11 mouse cellular contexts compared by ENCODE assay signal in genomic region chr13:43191290-43191689, GRCm38 (mm10). TPM values are rescaled to one million over a fixed set of nuclear protein-coding genes. Genes with fewer than 3 reads are reported as not detected.
A peak's percentile ranks its signal among the peaks of the same experiment; 100 is the strongest.
DNase-seq lines count a peak whose midpoint lies in the region; ATAC-seq and TF ChIP-seq lines count a peak whose summit lies in the region.
"Had no signal": no experiment of that assay in that cellular context is flagged by ENCODE, and none has a peak within 500 bp of the region (broad histone marks: within the 10 kb centered on the region; RNA-seq: fewer than 3 reads in every experiment).

No protein-coding gene starts in this region.

- H3K9me3 ChIP-seq in hindbrain, embryonic 14.5 days (ENCODE audit: control insufficient read depth, low read length), result 0 out of 2 replicates have a peak, but pooled peaks cover 5% of the 10 kb centered on the region
- no peaks in the 10 kb centered on the region for H3K9me3 ChIP-seq in hindbrain, postnatal 0 days (ENCODE audit: low read length)
- no peaks in the 10 kb centered on the region; the same call in 1 of the 2 replicates for H3K9me3 ChIP-seq in midbrain, embryonic 12.5 days
- no peaks in the 10 kb centered on the region for H3K9me3 ChIP-seq in midbrain, embryonic 16.5 days (replicated peaks; ENCODE audit: control insufficient read depth, low read length, poor library complexity, severe bottlenecking)
- no peaks in the 10 kb centered on the region for H3K9me3 ChIP-seq in intestine, embryonic 16.5 days (ENCODE audit: control insufficient read depth, low read length)

- ATAC-seq in hindbrain, embryonic 14.5 days (ENCODE audit: low FRiP score), result no peak
- ATAC-seq in hindbrain, postnatal 0 days, result no peak
- no peak for ATAC-seq in midbrain, embryonic 12.5 days (ENCODE audit: low FRiP score, low read depth)
- no peak for ATAC-seq in midbrain, embryonic 16.5 days
- ATAC-seq in intestine, embryonic 16.5 days, result no peak

- H3K4me2 ChIP-seq in hindbrain, embryonic 14.5 days (replicated peaks), result peak overlapping the region; percentile 25; the same call in 1 of the 2 replicates
- H3K4me2 ChIP-seq in hindbrain, postnatal 0 days (ENCODE audit: low read depth, low read length), result no peak overlapping the region
- H3K4me2 ChIP-seq in midbrain, embryonic 12.5 days (replicated peaks), result peak overlapping the region; percentile 37; the same call in 1 of the 2 replicates
- H3K4me2 ChIP-seq in midbrain, embryonic 16.5 days (ENCODE audit: low read length), result no peak overlapping the region
- peak overlapping the region; percentile 24; the same call in 1 of the 2 replicates for H3K4me2 ChIP-seq in intestine, embryonic 16.5 days (ENCODE audit: low read depth, low read length)
- H3K4me2 ChIP-seq in myocyte (ENCODE audit: low read depth), result peak overlapping the region; percentile 52

- no peak overlapping the region for H3K27ac ChIP-seq in hindbrain, embryonic 14.5 days
- no peak overlapping the region for H3K27ac ChIP-seq in hindbrain, postnatal 0 days
- no peak overlapping the region for H3K27ac ChIP-seq in midbrain, embryonic 12.5 days (replicated peaks)
- no peak overlapping the region for H3K27ac ChIP-seq in midbrain, embryonic 16.5 days (ENCODE audit: low read length)
- no peak overlapping the region for H3K27ac ChIP-seq in intestine, embryonic 16.5 days (ENCODE audit: low read length)

- no peaks in the 10 kb centered on the region for H3K36me3 ChIP-seq in hindbrain, embryonic 14.5 days (replicated peaks; ENCODE audit: control insufficient read depth, insufficient read depth)
- no peaks in the 10 kb centered on the region for H3K36me3 ChIP-seq in hindbrain, postnatal 0 days (ENCODE audit: insufficient read depth, low read length)
- no peaks in the 10 kb centered on the region for H3K36me3 ChIP-seq in midbrain, embryonic 12.5 days
- H3K36me3 ChIP-seq in midbrain, embryonic 16.5 days (ENCODE audit: control insufficient read depth, insufficient read depth, low read length), result no peaks in the 10 kb centered on the region
- no peaks in the 10 kb centered on the region for H3K36me3 ChIP-seq in intestine, embryonic 16.5 days (ENCODE audit: control insufficient read depth, insufficient read depth, low read length)
- no peaks in the 10 kb centered on the region for H3K36me3 ChIP-seq in myocyte (ENCODE audit: control insufficient read depth, insufficient read depth)

- no peak overlapping the region for H3ac ChIP-seq in myocyte (ENCODE audit: control insufficient read depth, insufficient read length)

- no peaks in the 10 kb centered on the region for H3K4me1 ChIP-seq in hindbrain, embryonic 14.5 days (replicated peaks; ENCODE audit: control insufficient read depth, insufficient read depth, low read length)
- no peaks in the 10 kb centered on the region for H3K4me1 ChIP-seq in hindbrain, postnatal 0 days (ENCODE audit: insufficient read depth, low read length)
- peaks cover 6% of the 10 kb centered on the region for H3K4me1 ChIP-seq in midbrain, embryonic 12.5 days
- no peaks in the 10 kb centered on the region for H3K4me1 ChIP-seq in midbrain, embryonic 16.5 days (ENCODE audit: control insufficient read depth, insufficient read depth, low read length)
- H3K4me1 ChIP-seq in intestine, embryonic 16.5 days (ENCODE audit: control insufficient read depth, insufficient read depth, low read length), result peaks cover 3% of the 10 kb centered on the region; the same call in 1 of the 2 replicates

- H3K4me3 ChIP-seq in hindbrain, embryonic 14.5 days (replicated peaks; ENCODE audit: low read length), result no peak overlapping the region
- H3K4me3 ChIP-seq in hindbrain, postnatal 0 days (ENCODE audit: low read length), result no peak overlapping the region
- H3K4me3 ChIP-seq in midbrain, embryonic 12.5 days, result no peak overlapping the region
- H3K4me3 ChIP-seq in midbrain, embryonic 16.5 days (ENCODE audit: low read depth, low read length), result no peak overlapping the region
- H3K4me3 ChIP-seq in intestine, embryonic 16.5 days (ENCODE audit: low read length), result no peak overlapping the region
- no peak overlapping the region for H3K4me3 ChIP-seq in myocyte

- no peaks in the 10 kb centered on the region for H3K27me3 ChIP-seq in hindbrain, embryonic 14.5 days (ENCODE audit: control insufficient read depth, insufficient read depth, low read length)
- H3K27me3 ChIP-seq in hindbrain, postnatal 0 days (ENCODE audit: insufficient read depth, low read length), result no peaks in the 10 kb centered on the region
- H3K27me3 ChIP-seq in midbrain, embryonic 12.5 days, result 0 out of 2 replicates have a peak, but pooled peaks cover 7% of the 10 kb centered on the region
- H3K27me3 ChIP-seq in midbrain, embryonic 16.5 days (ENCODE audit: control insufficient read depth, insufficient read depth, low read depth, low read length), result no peaks in the 10 kb centered on the region
- H3K27me3 ChIP-seq in intestine, embryonic 16.5 days (replicated peaks; ENCODE audit: control insufficient read depth, insufficient read depth, low read length), result no peaks in the 10 kb centered on the region
- no peaks in the 10 kb centered on the region for H3K27me3 ChIP-seq in myocyte (ENCODE audit: control insufficient read depth, insufficient read depth, insufficient read length)

- no peak for TF ChIP-seq POLR2A in myocyte (IDR thresholded peaks at IDR 0.05; ENCODE audit: insufficient read length, low read depth)

- WGBS in hindbrain, embryonic 14.5 days, result 18% methylated on average over 2 of the region's 2 CpGs
- 33% methylated on average over 1 of the region's 2 CpGs for WGBS in hindbrain, postnatal 0 days
- WGBS in midbrain, embryonic 12.5 days, result 35% methylated on average over 2 of the region's 2 CpGs
- 53% methylated on average over 1 of the region's 2 CpGs for WGBS in midbrain, embryonic 16.5 days
- 17% methylated on average over 1 of the region's 2 CpGs for WGBS in intestine, embryonic 16.5 days

- TF ChIP-seq CTCF in hindbrain, postnatal 0 days (IDR thresholded peaks at IDR 0.05; ENCODE audit: low read depth), result no peak

- H3K9ac ChIP-seq in hindbrain, embryonic 14.5 days, result no peak overlapping the region
- H3K9ac ChIP-seq in hindbrain, postnatal 0 days (replicated peaks; ENCODE audit: low read length), result no peak overlapping the region
- H3K9ac ChIP-seq in midbrain, embryonic 12.5 days (replicated peaks), result no peak overlapping the region
- H3K9ac ChIP-seq in midbrain, embryonic 16.5 days (ENCODE audit: low read depth, low read length), result no peak overlapping the region
- H3K9ac ChIP-seq in intestine, embryonic 16.5 days (ENCODE audit: low read depth, low read length), result no peak overlapping the region

- no peak for DNase-seq in hindbrain, embryonic 14.5 days (ENCODE audit: low spot score)
- no peak for DNase-seq in hindbrain, postnatal 0 days (ENCODE audit: low spot score)
- DNase-seq in embryo, embryonic 10 days (ENCODE audit: low spot score), result no peak
- DNase-seq: cerebellum, postnatal 25 days; gastrocnemius, postnatal 25 days; kidney, postnatal 10 days; thymus, postnatal 25 days had no signal

- H3K79me2 ChIP-seq in myocyte (ENCODE audit: control insufficient read depth, insufficient read depth), result no peaks in the 10 kb centered on the region

TF ChIP-seq in myocyte, 11 proteins besides CTCF, POLR2A, EP300 and RAD21:
- TF ChIP-seq E2F4 (IDR thresholded peaks at IDR 0.05; ENCODE audit: insufficient read depth) (no peak), MAX (IDR thresholded peaks at IDR 0.05; ENCODE audit: low read depth) (no peak), MYOG (IDR thresholded peaks at IDR 0.05; ENCODE audit: control insufficient read depth in 1 of 3, insufficient read depth in 1 of 3, insufficient read length in 2 of 3, low read depth in 2 of 3) (no peak)

RNA-seq across cellular contexts. Expression of gene Tbc1d7, which starts 20.0 kb away (rescaled TPM):
- 82.5 and 91.4 TPM in 2 replicates for polyA plus RNA-seq in hindbrain, embryonic 14.5 days (2014; fragmentation: Nextera tagmentation; extraction: Ambion mirVana)
- total RNA-seq in hindbrain, postnatal 0 days (2014; rRNA removed), result 39.9 and 42.7 TPM in 2 replicates
- polyA plus RNA-seq in hindbrain, postnatal 0 days (2015; fragmentation: Nextera tagmentation; extraction: Ambion mirVana), result 86.6 and 87.9 TPM in 2 replicates
- polyA plus RNA-seq in midbrain, embryonic 12.5 days (2016; fragmentation: Nextera tagmentation; extraction: Ambion mirVana), result 76.7 and 80.2 TPM in 2 replicates
- 84.0 and 91.8 TPM in 2 replicates for polyA plus RNA-seq in midbrain, embryonic 16.5 days (2015; fragmentation: Nextera tagmentation; extraction: Ambion mirVana)
- 28.0 and 33.9 TPM in 2 replicates for polyA plus RNA-seq in intestine, embryonic 16.5 days (2015; fragmentation: Nextera tagmentation; extraction: Ambion mirVana)
- 31.4 TPM for polyA plus RNA-seq in myocyte (2012; fragmentation: generic; extraction: Trizol)

Comparison
In these comparisons a context has a peak if more than half of its experiments do, and no peak if none do; other contexts are left out.
1. H3K4me2 ChIP-seq: peak in hindbrain, embryonic 14.5 days (single experiment), midbrain, embryonic 12.5 days (single experiment), intestine, embryonic 16.5 days (single experiment) and myocyte (single experiment); none in hindbrain, postnatal 0 days (single experiment) and midbrain, embryonic 16.5 days (single experiment).